Mouse (Mus musculus): ENCODE results near the gene Gm10964.

DNA sequence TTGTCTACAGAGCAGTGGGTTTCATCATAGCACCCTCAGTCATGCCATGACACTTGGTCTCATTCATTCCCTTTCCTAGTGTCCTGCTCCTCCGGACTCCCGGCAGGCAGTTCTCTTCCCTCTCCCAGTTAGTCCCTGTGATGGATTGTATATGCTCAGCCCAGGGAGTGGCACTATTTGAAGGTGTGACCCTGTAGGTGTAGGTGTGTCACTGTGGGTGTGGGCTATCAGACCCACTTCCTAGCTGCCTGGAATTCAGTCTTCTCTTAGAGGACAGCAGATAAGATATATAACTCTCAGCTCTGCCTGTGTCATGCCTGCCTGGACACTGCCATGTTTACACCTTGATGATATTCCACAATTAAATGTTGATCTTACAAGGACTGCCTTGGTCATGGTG is 17.8 kb downstream of the Gm10964 start:
- TF ChIP-seq CTCF (IDR thresholded peaks at IDR 0.05; ENCODE audit: extremely low read depth, insufficient read length, insufficient replicate concordance, low read depth, low read length) (no peak), POLR2A (IDR thresholded peaks at IDR 0.05; ENCODE audit: low read depth, low read length) (no peak)
